Mouse (Mus musculus): ENCODE data around the gene Poc5. TPM values are rescaled to one million over a fixed set of nuclear protein-coding genes. Genes with fewer than 3 reads are reported as not detected.

Poc5 gene
- total and polyA plus RNA-seq, 2 experiments from 2014 or later: 16.7 to 26.1 TPM

- 74% methylated on average over 5 of the region's 5 CpGs for WGBS
- Histone ChIP-seq H3K36me3 (ENCODE audit: insufficient read depth, low read length) (no peaks in the 10 kb centered on the region), H3K9me3 (ENCODE audit: low read length) (no peaks in the 10 kb centered on the region), H3K4me3 (ENCODE audit: low read length) (no peak overlapping the region), H3K4me2 (ENCODE audit: low read depth, low read length) (no peak overlapping the region), H3K27me3 (ENCODE audit: insufficient read depth, low read length) (no peaks in the 10 kb centered on the region), H3K9ac (replicated peaks; ENCODE audit: low read length) (no peak overlapping the region), H3K27ac (no peak overlapping the region), H3K4me1 (ENCODE audit: insufficient read depth, low read length) (no peaks in the 10 kb centered on the region)
- ATAC-seq: no peak
- TF ChIP-seq CTCF (IDR thresholded peaks at IDR 0.05; ENCODE audit: low read depth): no peak
- DNase-seq (ENCODE audit: low spot score): no peak
Measured at GRCm38 (mm10) chr13:96428531-96428930, 40.4 kb downstream of the Poc5 start.

GRCm38 (mm10) chr13:96431595-96432156, 43.6 kb downstream of the Poc5 start:
- Histone ChIP-seq H3K9ac (replicated peaks; ENCODE audit: low read length) (no peak overlapping the region), H3K9me3 (ENCODE audit: low read length) (no peaks in the 10 kb centered on the region), H3K4me2 (ENCODE audit: low read depth, low read length) (no peak overlapping the region), H3K4me1 (ENCODE audit: insufficient read depth, low read length) (no peaks in the 10 kb centered on the region), H3K27ac (no peak overlapping the region), H3K4me3 (ENCODE audit: low read length) (no peak overlapping the region), H3K27me3 (ENCODE audit: insufficient read depth, low read length) (no peaks in the 10 kb centered on the region), H3K36me3 (ENCODE audit: insufficient read depth, low read length) (no peaks in the 10 kb centered on the region)
- TF ChIP-seq CTCF (IDR thresholded peaks at IDR 0.05; ENCODE audit: low read depth): peak; percentile 96
- DNase-seq (ENCODE audit: low spot score) (peak; percentile 94), ATAC-seq (peak; percentile 78)
- 43% methylated on average over 12 of the region's 12 CpGs for WGBS

- Histone ChIP-seq H3K9me3 (ENCODE audit: low read length) (no peaks in the 10 kb centered on the region), H3K27ac (no peak overlapping the region), H3K36me3 (ENCODE audit: insufficient read depth, low read length) (no peaks in the 10 kb centered on the region), H3K4me1 (ENCODE audit: insufficient read depth, low read length) (no peaks in the 10 kb centered on the region), H3K27me3 (ENCODE audit: insufficient read depth, low read length) (no peaks in the 10 kb centered on the region), H3K4me3 (ENCODE audit: low read length) (no peak overlapping the region), H3K4me2 (ENCODE audit: low read depth, low read length) (no peak overlapping the region), H3K9ac (replicated peaks; ENCODE audit: low read length) (no peak overlapping the region)
- WGBS: 61% methylated on average over 3 of the region's 3 CpGs
- ATAC-seq: no peak
- no peak for TF ChIP-seq CTCF (IDR thresholded peaks at IDR 0.05; ENCODE audit: low read depth)
- no peak for DNase-seq (ENCODE audit: low spot score)
Measured at GRCm38 (mm10) chr13:96432376-96432811, 44.3 kb downstream of the Poc5 start.

GRCm38 (mm10) chr13:96433041-96433440, 44.9 kb downstream of the Poc5 start:
- Histone ChIP-seq H3K27me3 (ENCODE audit: insufficient read depth, low read length) (no peaks in the 10 kb centered on the region), H3K9ac (replicated peaks; ENCODE audit: low read length) (no peak overlapping the region), H3K4me3 (ENCODE audit: low read length) (no peak overlapping the region), H3K27ac (no peak overlapping the region), H3K4me1 (ENCODE audit: insufficient read depth, low read length) (no peaks in the 10 kb centered on the region), H3K9me3 (ENCODE audit: low read length) (no peaks in the 10 kb centered on the region), H3K4me2 (ENCODE audit: low read depth, low read length) (no peak overlapping the region), H3K36me3 (ENCODE audit: insufficient read depth, low read length) (no peaks in the 10 kb centered on the region)
- ATAC-seq: no peak
- TF ChIP-seq CTCF (IDR thresholded peaks at IDR 0.05; ENCODE audit: low read depth): no peak
- WGBS: 88% methylated on average over 6 of the region's 6 CpGs
- DNase-seq (ENCODE audit: low spot score): no peak

- H3K27ac ChIP-seq: no peak overlapping the region
- ATAC-seq (0 out of 2 replicates have a peak, but pooled peaks have one; percentile 11), DNase-seq (ENCODE audit: low spot score) (no peak)
- H3K27me3 ChIP-seq (ENCODE audit: insufficient read depth, low read length): no peaks in the 10 kb centered on the region
- H3K4me2 ChIP-seq (ENCODE audit: low read depth, low read length): no peak overlapping the region
- H3K9ac ChIP-seq (replicated peaks; ENCODE audit: low read length): no peak overlapping the region
- H3K4me1 ChIP-seq (ENCODE audit: insufficient read depth, low read length): no peaks in the 10 kb centered on the region
- 80% methylated on average over 11 of the region's 11 CpGs for WGBS
- H3K9me3 ChIP-seq (ENCODE audit: low read length): no peaks in the 10 kb centered on the region
- no peak overlapping the region for H3K4me3 ChIP-seq (ENCODE audit: low read length)
- no peak for TF ChIP-seq CTCF (IDR thresholded peaks at IDR 0.05; ENCODE audit: low read depth)
- H3K36me3 ChIP-seq (ENCODE audit: insufficient read depth, low read length): no peaks in the 10 kb centered on the region
Measured at GRCm38 (mm10) chr13:96433648-96434190, 45.6 kb downstream of the Poc5 start.

GRCm38 (mm10) chr13:96434899-96435331, 46.8 kb downstream of the Poc5 start:
- no peaks in the 10 kb centered on the region for H3K4me1 ChIP-seq (ENCODE audit: insufficient read depth, low read length)
- H3K4me3 ChIP-seq (ENCODE audit: low read length): no peak overlapping the region
- H3K9ac ChIP-seq (replicated peaks; ENCODE audit: low read length): no peak overlapping the region
- no peaks in the 10 kb centered on the region for H3K27me3 ChIP-seq (ENCODE audit: insufficient read depth, low read length)
- H3K27ac ChIP-seq: no peak overlapping the region
- WGBS: 70% methylated on average over 5 of the region's 5 CpGs
- no peak overlapping the region for H3K4me2 ChIP-seq (ENCODE audit: low read depth, low read length)
- no peaks in the 10 kb centered on the region for H3K9me3 ChIP-seq (ENCODE audit: low read length)
- ATAC-seq (no peak), DNase-seq (ENCODE audit: low spot score) (no peak)
- TF ChIP-seq CTCF (IDR thresholded peaks at IDR 0.05; ENCODE audit: low read depth): no peak
- H3K36me3 ChIP-seq (ENCODE audit: insufficient read depth, low read length): no peaks in the 10 kb centered on the region

GRCm38 (mm10) chr13:96435793-96436192, 47.7 kb downstream of the Poc5 start:
- no peaks in the 10 kb centered on the region for H3K4me1 ChIP-seq (ENCODE audit: insufficient read depth, low read length)
- H3K9ac ChIP-seq (replicated peaks; ENCODE audit: low read length): no peak overlapping the region
- DNase-seq (ENCODE audit: low spot score) (peak; percentile 18), ATAC-seq (no peak)
- H3K4me3 ChIP-seq (ENCODE audit: low read length): no peak overlapping the region
- no peaks in the 10 kb centered on the region for H3K27me3 ChIP-seq (ENCODE audit: insufficient read depth, low read length)
- WGBS: 39% methylated on average over 12 of the region's 13 CpGs
- no peak overlapping the region for H3K4me2 ChIP-seq (ENCODE audit: low read depth, low read length)
- no peaks in the 10 kb centered on the region for H3K36me3 ChIP-seq (ENCODE audit: insufficient read depth, low read length)
- no peaks in the 10 kb centered on the region for H3K9me3 ChIP-seq (ENCODE audit: low read length)
- no peak overlapping the region for H3K27ac ChIP-seq
- TF ChIP-seq CTCF (IDR thresholded peaks at IDR 0.05; ENCODE audit: low read depth): no peak
